Mouse (Mus musculus) left cerebral cortex, postnatal 14 days (tissue): ENCODE results near the gene Dph1. TPM values are rescaled to one million over a fixed set of nuclear protein-coding genes. Genes with fewer than 3 reads are reported as not detected.

Source experiments
- DNase-seq, 2 experiments: peaks; one replicate each; pipeline ENCODE4 v3.0.0; 2021 to 2022; ENCODE audit warnings: low spot score in 2 of 2, mixed read lengths in 1 of 2
- intact Hi-C: fragments of 180-260 bp; cut with DNase I; formaldehyde crosslinking; loops from one replicate; pipeline ENCODE4 v1.15.1; 2025
- total RNA-seq, 2 experiments: library from RNA; stranded (reverse); gene quantifications; 2 replicates each; pipeline ENCODE4 v1.2.3; 2021

Gene Dph1
- total RNA-seq, 2 experiments from 2014 or later, result 22.0 to 23.7 TPM

GRCm38 (mm10) chr11:75166193-75166842 lies 24.7 kb downstream of the Dph1 start:
- intact Hi-C loops, result no loop called here
- no peak for DNase-seq

GRCm38 (mm10) chr11:75165441-75166192 lies 25.4 kb downstream of the Dph1 start:
- intact Hi-C loops, result no loop called here
- DNase-seq, result peak; percentile 67 to 81

DNA sequence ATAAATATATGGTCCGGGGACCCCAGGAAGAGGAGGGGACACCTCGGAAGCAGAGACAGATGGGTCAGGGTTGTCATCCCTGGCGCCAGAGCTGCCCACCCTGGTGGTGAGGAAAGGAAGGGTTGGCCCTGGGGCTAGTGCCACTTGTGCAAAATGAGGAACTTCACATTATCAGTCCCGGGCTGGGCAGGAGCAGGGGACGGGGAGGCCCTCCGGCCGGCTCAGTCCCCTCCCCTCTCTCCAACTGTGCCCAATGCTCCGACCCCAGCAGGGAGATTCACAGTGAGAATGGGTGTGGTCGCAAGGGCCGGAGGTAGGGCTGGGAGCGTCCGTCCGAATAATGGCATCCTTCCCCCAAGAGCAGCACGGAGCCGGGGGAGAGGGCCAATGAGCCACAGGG lies 26.3 kb downstream of the Dph1 start:
- intact Hi-C loops, result no loop called here
- no peak for DNase-seq

DNA sequence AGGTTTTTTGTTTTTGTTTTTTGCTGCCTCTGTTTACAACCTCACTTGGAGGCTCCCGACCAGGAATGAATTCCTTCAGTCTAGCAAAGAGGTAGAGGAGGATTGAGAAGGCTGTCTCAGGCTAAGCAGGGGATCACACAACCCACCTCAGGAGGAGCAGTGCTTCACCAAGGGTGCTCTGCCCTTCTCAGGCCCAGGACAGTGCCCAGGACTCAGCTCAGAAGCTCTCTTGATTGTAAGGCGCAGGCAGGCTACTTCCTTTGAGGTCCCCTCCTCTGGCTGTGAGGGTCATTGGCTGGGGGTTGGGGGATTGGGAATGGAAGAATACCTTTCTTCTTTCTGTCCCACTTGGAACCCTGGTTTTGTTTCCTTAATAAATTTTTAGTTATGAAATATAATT lies 27.0 kb downstream of the Dph1 start:
- DNase-seq, result no peak
- intact Hi-C loops, result no loop called here

GRCm38 (mm10) chr11:75163379-75163778 lies 27.7 kb downstream of the Dph1 start:
- DNase-seq, result no peak
- intact Hi-C loops, result no loop called here

DNA sequence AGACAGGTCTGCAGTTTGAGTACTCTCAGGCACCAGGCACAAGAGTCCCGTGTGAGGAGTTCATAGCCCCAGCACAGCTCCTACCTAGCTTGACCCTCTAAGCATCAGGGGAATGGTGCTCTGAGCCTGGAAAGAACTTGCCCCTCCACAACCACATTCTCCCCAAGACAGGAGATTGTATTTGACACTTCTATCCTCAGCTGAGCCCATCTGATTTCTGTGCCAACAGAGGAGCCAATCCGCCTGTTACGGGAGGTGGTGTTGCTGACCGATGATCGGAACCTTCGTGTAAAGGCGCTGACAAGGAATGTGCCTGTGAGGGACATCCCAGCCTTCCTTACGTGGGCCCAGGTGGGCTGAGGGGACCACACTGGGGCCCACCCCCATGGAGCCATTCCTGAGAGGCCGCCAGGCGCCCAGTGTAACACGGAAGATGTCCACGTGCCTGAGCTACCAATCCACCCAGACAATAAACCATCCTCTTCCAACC lies 28.4 kb downstream of the Dph1 start:
- intact Hi-C loops, result no loop called here
- DNase-seq, result no peak

DNA sequence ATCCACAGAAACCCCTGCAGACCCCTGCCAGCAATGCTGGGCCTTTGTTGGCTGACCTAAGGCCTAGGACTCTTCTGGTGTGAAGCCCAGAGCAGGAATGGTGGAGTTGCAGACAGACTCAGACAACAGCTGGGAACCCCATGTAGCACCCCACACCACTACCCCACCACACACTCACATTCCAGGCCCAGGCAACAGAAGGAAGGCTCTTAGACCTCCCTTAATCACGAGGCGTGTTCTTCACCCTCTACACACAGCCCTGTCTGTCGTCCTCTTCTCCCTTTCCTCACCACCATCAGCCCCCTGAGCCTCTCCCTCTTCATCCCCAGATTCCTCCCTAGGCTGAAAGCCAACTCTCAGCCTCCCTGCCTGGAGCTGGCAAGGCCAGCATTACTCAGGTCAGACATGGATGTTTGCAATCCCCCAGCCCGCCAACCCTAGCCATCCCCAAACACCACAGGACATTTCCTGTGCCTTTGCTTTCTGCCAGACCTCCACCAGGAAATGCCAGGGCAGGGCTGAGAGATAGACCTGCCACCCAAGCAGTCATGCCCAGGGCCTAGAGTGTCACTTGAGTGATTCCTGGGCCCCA lies 29.5 kb downstream of the Dph1 start:
- no peak for DNase-seq
- intact Hi-C loops, result no loop called here

GRCm38 (mm10) chr11:75160954-75161353 lies 30.1 kb downstream of the Dph1 start:
- intact Hi-C loops, result no loop called here

GRCm38 (mm10) chr11:75159564-75159963 lies 31.5 kb downstream of the Dph1 start:
- intact Hi-C loops, result no loop called here
- DNase-seq, result no peak

More at GRCm38 (mm10) chr11:75160954-75161353, 30.1 kb downstream of the Dph1 start:
- no peak for DNase-seq

GRCm38 (mm10) chr11:75158432-75158831 lies 32.6 kb downstream of the Dph1 start:
- DNase-seq, result no peak
- intact Hi-C loops, result no loop called here

DNA sequence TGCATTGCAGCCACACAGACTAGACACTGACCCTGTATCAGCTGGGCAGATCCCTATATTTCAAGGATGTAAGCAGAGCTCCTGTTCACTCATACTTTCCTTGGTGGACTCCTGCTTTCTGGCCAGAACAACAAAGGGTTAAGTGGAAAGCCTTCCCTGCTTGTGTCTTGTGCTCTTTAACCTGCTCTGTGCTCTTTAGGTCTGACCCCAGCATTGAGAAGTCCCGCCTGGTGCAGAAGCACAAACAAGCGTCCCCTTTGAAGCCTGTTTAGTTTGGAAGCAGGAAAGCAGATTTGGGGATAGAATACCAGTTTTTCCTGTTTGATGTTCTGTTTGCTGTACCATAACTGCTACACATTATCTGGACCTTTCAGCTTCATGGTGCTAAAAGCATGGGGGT lies 33.1 kb downstream of the Dph1 start:
- DNase-seq, result no peak
- intact Hi-C loops, result no loop called here

- DNase-seq, result no peak
- intact Hi-C loops, result no loop called here
These were observed 34.0 kb downstream of the Dph1 start for GRCm38 (mm10) chr11:75157037-75157436.

- no peak for DNase-seq
- intact Hi-C loops, result no loop called here
These were observed 34.6 kb downstream of the Dph1 start for GRCm38 (mm10) chr11:75156416-75156815.

DNA sequence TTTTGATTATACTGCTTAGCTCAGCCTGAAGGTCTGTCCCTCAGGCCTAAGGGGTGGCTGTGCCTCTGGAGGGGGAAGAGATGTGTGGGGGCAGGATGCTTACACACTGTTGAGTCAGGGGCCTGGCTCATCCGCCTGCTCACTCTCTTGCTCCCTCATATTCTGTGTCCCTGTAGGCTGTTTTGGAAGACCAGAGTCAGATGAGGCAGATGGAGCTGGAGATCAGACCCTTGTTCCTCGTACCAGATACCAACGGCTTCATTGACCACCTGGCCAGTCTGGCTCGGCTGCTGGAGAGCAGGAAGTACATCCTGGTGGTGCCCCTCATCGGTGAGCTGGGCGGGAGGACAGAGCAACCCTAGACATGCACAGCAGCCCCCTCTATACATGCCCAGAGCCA lies 35.1 kb downstream of the Dph1 start:
- intact Hi-C loops, result no loop called here
- no peak for DNase-seq

- intact Hi-C loops, result no loop called here
- no peak for DNase-seq
These were observed 36.9 kb downstream of the Dph1 start for GRCm38 (mm10) chr11:75154053-75154585.

- DNase-seq, result peak in 1 of 2 experiments; percentile 38
- intact Hi-C loops, result no loop called here
These were observed 38.2 kb downstream of the Dph1 start for GRCm38 (mm10) chr11:75152603-75153557.

- DNase-seq, result no peak
- intact Hi-C loops, result no loop called here
These were observed 40.7 kb downstream of the Dph1 start for GRCm38 (mm10) chr11:75150346-75150745.

DNA sequence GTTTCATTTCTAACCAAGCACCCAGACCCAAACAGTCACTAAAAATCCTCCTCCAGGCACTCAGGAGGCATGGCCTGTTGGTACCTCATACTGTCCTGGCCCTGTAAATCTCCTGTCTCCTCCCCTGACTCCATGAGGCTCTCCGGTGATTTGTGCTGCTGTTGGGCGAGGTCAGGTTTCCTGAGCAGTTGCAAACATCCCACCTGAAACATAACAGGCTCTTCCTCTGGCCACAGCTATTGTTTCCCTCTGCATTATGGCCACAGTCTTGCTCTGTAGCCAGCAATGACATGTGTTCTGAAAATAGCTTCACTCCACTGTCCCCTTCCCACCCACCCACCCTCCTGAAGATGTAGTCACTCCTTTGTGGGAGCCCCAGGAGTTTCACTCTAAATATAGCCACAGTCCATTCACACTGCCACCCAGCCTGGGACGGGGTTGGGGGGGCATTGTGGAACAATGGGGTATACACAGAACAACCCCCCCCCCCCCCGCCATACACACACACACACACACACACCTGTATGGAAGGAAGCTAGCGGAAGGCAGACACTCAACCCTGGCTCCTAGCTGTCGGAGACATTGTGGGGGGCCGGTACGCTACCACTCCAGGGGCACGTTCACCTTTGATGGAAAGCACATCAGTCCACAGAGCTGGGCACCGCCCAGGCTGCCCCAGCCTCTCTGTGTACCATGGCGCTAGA lies 42.6 kb downstream of the Dph1 start:
- intact Hi-C loops, result no loop called here
- no peak for DNase-seq

GRCm38 (mm10) chr11:75147846-75148168 lies 43.2 kb downstream of the Dph1 start:
- intact Hi-C loops, result no loop called here
- DNase-seq, result no peak
